Mouse (Mus musculus) heart, embryonic 16.5 days (tissue): Measurements from ENCODE around the gene Galnt3. TPM values are rescaled to one million over a fixed set of nuclear protein-coding genes. Genes with fewer than 3 reads are reported as not detected.

Experiments used
- ATAC-seq: fragments of 200-750 bp; cut with Nextera tagmentation; replicated peaks from 2 replicates; pipeline ENCODE4 v1.8.0; 2017; ENCODE audit warnings: moderate number of reproducible peaks; ENCODE audit not compliant: insufficient read depth, low FRiP score; ENCODE audit errors: extremely low read depth
- H3K27ac ChIP-seq: fragments of 300-500 bp; sonication (generic); 2 replicates; pipeline ENCODE4 v1.5.1; 2014; ENCODE audit warnings: mild to moderate bottlenecking, low read length, control low read depth, moderate library complexity
- H3K27me3 ChIP-seq: fragments of 300-500 bp; sonication (generic); 2 replicates; pipeline ENCODE4 v1.6.1; 2014; ENCODE audit warnings: low read length, mixed read lengths; ENCODE audit not compliant: control insufficient read depth, insufficient read depth
- H3K36me3 ChIP-seq: fragments of 300-500 bp; sonication (generic); 2 replicates; pipeline ENCODE4 v1.6.1; 2014; ENCODE audit not compliant: control insufficient read depth, insufficient read depth
- H3K4me1 ChIP-seq: fragments of 300-500 bp; sonication (generic); 2 replicates; pipeline ENCODE4 v1.6.1; 2014; ENCODE audit warnings: low read length, mixed read lengths; ENCODE audit not compliant: control insufficient read depth, insufficient read depth
- H3K4me2 ChIP-seq: fragments of 300-500 bp; sonication (generic); 2 replicates; pipeline ENCODE4 v1.6.1; 2014; ENCODE audit warnings: low read depth, mild to moderate bottlenecking, control low read depth, low read length
- H3K4me3 ChIP-seq: fragments of 300-500 bp; sonication (generic); 2 replicates; pipeline ENCODE4 v1.5.1; 2014; ENCODE audit warnings: mild to moderate bottlenecking, control low read depth, low read length
- H3K9ac ChIP-seq: fragments of 300-500 bp; sonication (generic); 2 replicates; pipeline ENCODE4 v1.6.1; 2014; ENCODE audit warnings: low read length, control low read depth
- H3K9me3 ChIP-seq: fragments of 300-500 bp; sonication (generic); replicated peaks from 2 replicates; pipeline ENCODE4 v1.6.1; 2016; ENCODE audit warnings: low read length; ENCODE audit not compliant: control insufficient read depth
- WGBS: fragments of 180-500 bp; shearing (Covaris S2); extraction: QIAGEN DNeasy Blood & Tissue Kit; methylation state at CpG from one replicate; pipeline ENCODE4 v1.1.7; 2014; 5-methylcytosine and 5-hydroxymethylcytosine counted together
- polyA plus RNA-seq: library from polyadenylated mRNA; unstranded; fragments of >200 nt; fragmentation: Nextera tagmentation; extraction: Ambion mirVana; gene quantifications from 2 replicates; pipeline ENCODE4 v1.2.1, GENCODE M21; 2015

Gene Galnt3
- polyA plus RNA-seq = 1.3 and 1.8 TPM in 2 replicates

DNA sequence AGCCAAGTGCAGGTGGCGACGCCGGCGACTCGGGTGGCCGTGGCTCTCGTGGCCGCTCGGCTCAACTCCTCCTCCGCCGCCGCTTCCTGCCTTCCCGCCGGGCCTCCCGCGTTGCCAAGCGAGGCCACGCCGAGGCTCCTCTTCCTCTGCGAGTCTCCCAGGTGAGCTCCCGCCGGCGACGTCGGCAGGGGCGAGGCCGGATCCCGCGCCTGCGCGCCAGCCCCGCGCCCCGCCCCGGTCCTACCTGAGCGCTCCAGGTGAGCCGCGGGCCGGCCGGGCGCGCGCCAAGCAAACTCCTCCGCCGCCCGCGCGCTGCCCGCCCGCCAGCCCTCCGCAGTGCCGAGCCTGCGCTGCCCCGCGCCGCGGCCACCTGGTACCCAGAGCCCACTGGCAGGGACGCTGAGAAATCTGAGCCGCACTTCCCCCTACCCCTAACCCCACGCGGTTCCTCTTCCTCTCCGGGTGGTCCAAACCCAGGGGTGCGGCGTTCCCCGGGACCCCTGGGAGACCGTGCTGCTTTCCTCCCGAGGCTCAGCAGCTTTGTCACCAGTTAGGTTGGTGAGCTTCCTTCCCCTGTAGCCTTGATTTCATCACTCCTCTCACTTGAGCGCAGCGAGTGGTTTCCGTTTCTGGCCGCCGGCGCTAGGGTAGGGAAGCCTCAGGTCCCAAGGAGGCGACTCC, at the start of gene Galnt3:
Galnt3 (minus strand) TSS at position 404 of the 681 bp plus-strand sequence.
- under 1% methylated on average over 74 of the region's 74 CpGs for WGBS
- Histone ChIP-seq H3K27ac (no peak within 1 kb of the TSS), H3K4me2 (peak within 1 kb of the TSS; percentile 100), H3K4me1 (peaks cover 11% of the 10 kb centered on the region), H3K27me3 (peaks cover 32% of the 10 kb centered on the region), H3K4me3 (peak within 1 kb of the TSS; percentile 75), H3K36me3 (no peaks in the 10 kb centered on the region), H3K9ac (peak within 1 kb of the TSS; percentile 69), H3K9me3 (no peaks in the 10 kb centered on the region)
- ATAC-seq = peak; percentile 52; the same call in 1 of the 2 replicates

DNA sequence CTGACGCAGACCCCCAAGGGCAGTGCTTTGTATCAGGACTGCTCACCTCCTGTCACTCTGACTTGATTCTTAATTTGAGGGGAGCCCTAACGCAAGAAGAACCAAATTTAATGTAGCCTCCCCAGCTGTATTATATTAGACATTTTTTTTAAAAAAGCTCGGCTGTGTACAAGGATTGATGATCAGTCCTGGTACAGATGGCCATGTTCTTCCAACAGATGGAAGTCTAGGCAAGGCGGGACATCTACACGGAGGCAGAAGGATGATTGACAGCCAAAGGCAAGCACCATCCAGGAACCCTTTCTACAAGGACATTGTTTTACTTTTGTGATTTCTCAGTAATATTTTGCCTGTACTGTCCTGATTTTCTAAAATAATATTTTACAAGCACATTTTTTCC, 48.3 kb upstream of the Galnt3 start:
- no peak overlapping the region for H3K27ac ChIP-seq
- no peaks in the 10 kb centered on the region for H3K27me3 ChIP-seq
- WGBS = 74% methylated on average over 5 of the region's 5 CpGs
- no peaks in the 10 kb centered on the region for H3K9me3 ChIP-seq
- H3K36me3 ChIP-seq = no peaks in the 10 kb centered on the region
- H3K4me3 ChIP-seq = no peak overlapping the region
- H3K4me2 ChIP-seq = no peak overlapping the region
- H3K4me1 ChIP-seq = no peaks in the 10 kb centered on the region
- ATAC-seq = no peak
- no peak overlapping the region for H3K9ac ChIP-seq

DNA sequence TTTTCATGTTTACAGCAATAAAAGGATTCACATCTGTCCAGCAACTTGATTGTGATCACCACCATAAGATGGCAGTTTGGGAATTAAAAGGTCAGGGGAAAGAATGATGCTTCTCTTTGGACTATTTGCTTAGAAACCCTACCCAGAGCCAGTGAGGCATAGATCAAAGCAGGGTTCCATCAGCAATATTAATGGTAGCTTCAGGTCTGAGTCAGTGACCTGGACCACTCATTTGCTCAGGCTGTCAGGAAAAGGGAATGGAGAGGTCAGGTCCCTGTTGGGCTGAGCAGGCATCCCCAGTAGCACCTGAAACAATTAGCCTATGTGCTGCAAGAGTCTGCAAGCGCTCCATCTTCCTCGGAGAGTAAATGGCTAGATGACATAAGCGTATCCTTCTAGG, 46.8 kb upstream of the Galnt3 start:
- Histone ChIP-seq H3K4me1 (no peaks in the 10 kb centered on the region), H3K4me2 (no peak overlapping the region), H3K9ac (no peak overlapping the region), H3K9me3 (no peaks in the 10 kb centered on the region), H3K36me3 (no peaks in the 10 kb centered on the region), H3K27ac (no peak overlapping the region), H3K4me3 (no peak overlapping the region), H3K27me3 (no peaks in the 10 kb centered on the region)
- ATAC-seq = no peak
- WGBS = 82% methylated on average over 3 of the region's 3 CpGs

DNA sequence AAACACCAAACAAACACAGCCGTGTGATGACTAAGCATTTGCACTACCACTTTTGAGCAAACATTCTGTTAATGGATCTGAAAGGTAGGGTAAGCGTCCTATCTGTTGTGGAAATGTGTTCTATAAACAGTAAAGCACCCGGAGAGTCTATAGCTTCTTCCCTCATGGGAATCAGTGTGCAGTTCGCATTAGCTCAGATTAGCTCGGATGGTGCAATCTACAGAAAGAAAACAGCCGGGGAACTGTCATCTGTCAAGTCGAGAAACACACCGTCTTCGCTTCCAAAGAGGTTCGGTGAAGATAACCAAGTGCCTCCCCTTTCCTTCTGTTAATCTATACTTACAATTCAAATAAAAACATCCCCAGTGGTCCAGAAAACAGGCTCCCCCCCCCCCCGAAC, 45.9 kb upstream of the Galnt3 start:
- no peak overlapping the region for H3K9ac ChIP-seq
- H3K4me3 ChIP-seq = no peak overlapping the region
- H3K36me3 ChIP-seq = no peaks in the 10 kb centered on the region
- no peak overlapping the region for H3K4me2 ChIP-seq
- H3K27ac ChIP-seq = no peak overlapping the region
- ATAC-seq = no peak
- 33% methylated on average over 11 of the region's 11 CpGs for WGBS
- H3K9me3 ChIP-seq = no peaks in the 10 kb centered on the region
- H3K4me1 ChIP-seq = no peaks in the 10 kb centered on the region
- no peaks in the 10 kb centered on the region for H3K27me3 ChIP-seq

DNA sequence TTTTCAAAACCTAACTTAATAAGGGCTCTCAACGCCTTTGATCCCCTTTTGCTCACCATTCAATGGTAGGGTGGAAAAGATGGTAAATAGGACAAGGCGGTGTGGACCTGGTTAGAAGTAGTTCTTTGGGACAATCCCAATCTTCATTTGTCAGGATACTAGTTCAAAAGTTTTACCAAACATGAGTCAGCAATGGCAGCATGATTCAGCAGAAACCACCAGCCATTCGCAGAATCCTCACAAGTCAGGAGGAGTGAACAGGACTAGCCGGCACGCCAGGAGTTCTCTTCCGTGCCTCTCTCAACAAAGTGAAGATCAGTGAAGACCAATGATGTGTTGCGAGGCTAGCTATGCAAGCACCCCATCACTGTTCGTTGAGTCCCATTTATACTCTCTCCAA, 40.2 kb upstream of the Galnt3 start:
- Histone ChIP-seq H3K27ac (no peak overlapping the region), H3K4me1 (no peaks in the 10 kb centered on the region), H3K9me3 (no peaks in the 10 kb centered on the region), H3K36me3 (no peaks in the 10 kb centered on the region), H3K27me3 (no peaks in the 10 kb centered on the region), H3K4me3 (no peak overlapping the region), H3K9ac (no peak overlapping the region), H3K4me2 (no peak overlapping the region)
- ATAC-seq = no peak
- 88% methylated on average over 8 of the region's 8 CpGs for WGBS

DNA sequence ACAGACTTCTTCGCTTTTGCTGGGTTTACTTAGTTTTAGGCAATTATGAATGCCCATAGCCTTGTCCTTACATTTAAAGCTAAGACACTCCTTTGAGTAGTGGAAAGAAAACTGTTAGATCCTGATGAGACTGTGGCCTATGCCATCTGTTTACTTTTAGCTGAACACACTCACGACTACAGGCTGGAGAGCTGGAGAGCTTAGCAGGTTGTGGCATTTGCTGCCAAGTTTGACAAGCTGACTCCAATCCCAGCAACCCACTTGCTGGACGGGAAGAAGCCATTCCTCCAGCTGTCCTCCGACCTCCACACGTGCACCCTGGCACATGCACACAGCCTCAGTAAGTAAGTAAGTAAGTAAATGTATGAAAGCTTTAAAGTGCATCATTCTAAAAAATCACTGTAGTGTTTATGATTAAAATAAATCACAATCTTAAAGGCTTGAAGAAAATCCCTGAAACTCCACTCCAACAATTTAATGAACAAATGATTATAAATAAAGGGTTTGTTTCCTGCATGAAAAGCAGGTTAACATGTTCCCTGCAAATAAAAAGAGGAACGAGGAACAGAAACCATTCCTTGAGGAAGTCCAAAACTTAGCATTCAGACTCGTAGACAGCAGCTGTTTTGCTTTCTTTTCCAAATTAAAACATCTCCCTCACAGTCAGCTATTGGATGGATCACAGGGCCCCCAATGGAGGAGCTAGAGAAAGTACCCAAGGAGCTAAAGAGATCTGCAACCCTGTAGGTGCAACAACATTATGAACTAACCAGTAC, 33.5 kb upstream of the Galnt3 start:
- ATAC-seq = no peak
- WGBS = 54% methylated on average over 7 of the region's 7 CpGs
- H3K9me3 ChIP-seq = no peaks in the 10 kb centered on the region
- H3K4me3 ChIP-seq = no peak overlapping the region
- no peak overlapping the region for H3K9ac ChIP-seq
- H3K4me1 ChIP-seq = no peaks in the 10 kb centered on the region
- no peaks in the 10 kb centered on the region for H3K36me3 ChIP-seq
- H3K4me2 ChIP-seq = no peak overlapping the region
- no peaks in the 10 kb centered on the region for H3K27me3 ChIP-seq
- no peak overlapping the region for H3K27ac ChIP-seq

DNA sequence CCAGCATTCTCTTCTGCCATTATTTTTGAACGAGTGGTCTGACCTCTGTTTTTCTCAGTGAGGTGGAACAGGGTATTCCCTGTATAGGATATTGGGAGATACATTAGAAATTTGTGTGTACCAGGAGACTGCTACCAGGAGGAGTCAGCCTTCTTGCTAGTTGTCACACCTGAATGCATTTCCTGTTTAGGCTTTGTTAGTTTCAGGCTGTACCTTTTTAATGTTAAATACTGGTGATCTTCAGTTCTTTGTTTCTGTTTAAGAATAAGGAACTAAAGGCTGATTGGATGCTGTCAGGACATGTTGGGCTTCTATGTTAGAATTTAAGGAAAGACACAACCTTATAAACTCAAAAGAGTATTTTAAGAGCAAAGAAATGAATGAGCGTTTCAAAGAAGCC, 26.6 kb upstream of the Galnt3 start:
- H3K9me3 ChIP-seq = no peaks in the 10 kb centered on the region
- no peaks in the 10 kb centered on the region for H3K36me3 ChIP-seq
- no peak overlapping the region for H3K4me3 ChIP-seq
- H3K27ac ChIP-seq = no peak overlapping the region
- ATAC-seq = no peak
- WGBS = 68% methylated on average over 2 of the region's 2 CpGs
- no peaks in the 10 kb centered on the region for H3K4me1 ChIP-seq
- no peak overlapping the region for H3K9ac ChIP-seq
- no peaks in the 10 kb centered on the region for H3K27me3 ChIP-seq
- H3K4me2 ChIP-seq = no peak overlapping the region

DNA sequence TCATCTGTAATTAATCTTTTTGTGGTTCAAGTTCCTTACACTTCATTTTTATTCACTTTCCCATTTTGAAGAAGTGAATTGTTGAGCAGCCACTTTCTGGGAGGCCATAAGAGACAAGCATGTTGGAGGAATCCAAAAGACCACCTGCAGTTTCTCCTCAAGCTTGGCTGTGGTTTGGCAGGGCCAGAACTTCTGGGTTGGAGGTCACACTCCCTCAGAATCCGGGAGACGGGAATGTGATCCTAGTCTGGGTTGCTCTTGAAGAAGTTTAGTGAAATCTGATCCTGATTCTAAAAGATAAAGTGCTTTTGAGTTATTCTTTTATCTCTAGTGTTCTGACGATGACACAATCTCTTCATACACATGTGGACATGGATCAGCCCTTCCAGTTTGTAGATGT, 25.7 kb upstream of the Galnt3 start:
- Histone ChIP-seq H3K9me3 (no peaks in the 10 kb centered on the region), H3K4me2 (no peak overlapping the region), H3K27me3 (no peaks in the 10 kb centered on the region), H3K4me1 (no peaks in the 10 kb centered on the region), H3K9ac (no peak overlapping the region), H3K4me3 (no peak overlapping the region), H3K27ac (no peak overlapping the region), H3K36me3 (no peaks in the 10 kb centered on the region)
- ATAC-seq = no peak
- WGBS = 44% methylated on average over 3 of the region's 3 CpGs

DNA sequence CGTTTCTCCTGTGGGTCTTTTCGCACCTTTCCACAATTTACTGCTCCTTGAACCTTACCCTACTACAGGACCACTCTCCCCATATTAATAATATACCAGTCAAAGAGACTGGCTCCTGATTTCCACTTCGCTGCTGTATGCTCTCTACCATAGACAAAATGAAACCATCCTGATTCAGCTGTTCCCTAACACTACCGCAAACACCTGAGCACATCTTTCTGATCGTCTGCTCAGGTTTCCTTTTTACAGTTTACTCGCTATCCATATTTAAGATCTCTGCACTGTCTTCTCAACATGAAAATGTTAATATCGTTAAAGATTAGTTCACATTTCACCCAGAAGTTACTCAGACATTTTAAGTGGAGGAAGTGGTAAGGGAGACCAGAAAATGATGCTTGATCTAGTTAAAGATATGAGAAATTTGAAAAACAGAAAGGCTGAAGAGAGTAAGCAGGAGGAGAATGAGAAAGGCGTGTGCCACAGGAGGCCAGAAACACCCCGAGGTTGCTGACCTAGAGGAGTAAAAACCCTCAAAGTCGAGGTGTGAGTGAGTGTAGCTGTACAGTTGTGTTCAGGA, 23.9 kb upstream of the Galnt3 start:
- no peaks in the 10 kb centered on the region; the same call in 1 of the 2 replicates for H3K4me1 ChIP-seq
- no peak for ATAC-seq

More for the DNA sequence above, 23.9 kb upstream of the Galnt3 start:
- H3K27me3 ChIP-seq = no peaks in the 10 kb centered on the region
- H3K9ac ChIP-seq = no peak overlapping the region
- H3K9me3 ChIP-seq = no peaks in the 10 kb centered on the region
- no peaks in the 10 kb centered on the region for H3K36me3 ChIP-seq
- H3K27ac ChIP-seq = no peak overlapping the region
- 71% methylated on average over 10 of the region's 10 CpGs for WGBS
- H3K4me2 ChIP-seq = no peak overlapping the region
- no peak overlapping the region for H3K4me3 ChIP-seq
